Mouse (Mus musculus) Patski (cell line): ENCODE measurements at regions not wholly inside any gene's neighbourhood (a gene's known extent, or its start where the extent isn't known, plus 50 kb on each side); places are given as distances from the start of the nearest gene placed in this dataset.

ENCODE experiments used
- ATAC-seq: fragments of 100-300 bp; one replicate; pipeline ENCODE4 v1.8.0; 2021
- CTCF ChIA-PET: fragments of 350-600 bp; sonication (Branson Sonifier 250); formaldehyde crosslinking; loops from one replicate; lab custom pipeline; 2022; ENCODE audit warnings: inconsistent platforms; lab: Charles Lee
- POLR2A ChIA-PET: fragments of 350-600 bp; sonication (Branson Sonifier 250); formaldehyde crosslinking; loops from one replicate; lab custom pipeline; 2022; ENCODE audit warnings: antibody characterized with exemption, inconsistent platforms; lab: Charles Lee
- DNase-seq: peaks from one replicate; pipeline ENCODE4 v3.0.0-alpha.2; 2011; ENCODE audit warnings: low read depth, low spot score
- H3K27me3 ChIP-seq: fragments of 371-371 bp; one replicate; pipeline ENCODE4 v1.5.1; 2021
- CTCF ChIP-seq: fragments of 100-300 bp; IDR thresholded peaks from one replicate; pipeline ENCODE4 v1.5.1; 2021
- in situ Hi-C: fragments of 300-500 bp; cut with MboI; formaldehyde crosslinking; loops from 3 replicates; pipeline ENCODE4 v1.11.1; 2018; ENCODE audit warnings: low pct_unique_long_range_greater_than_20kb, mixed read lengths

- ChIA-PET POLR2A (no interaction called here), CTCF (no interaction called here)
- DNase-seq (no peak), ATAC-seq (no peak)
- no peak for TF ChIP-seq CTCF
- no peaks in the 10 kb centered on the region for H3K27me3 ChIP-seq
- in situ Hi-C loops = no loop called here
These were observed 372.1 kb upstream of the Man1a start for GRCm38 (mm10) chr10:54448352-54449043.

- in situ Hi-C loops = no loop called here
- ChIA-PET CTCF (no interaction called here), POLR2A (no interaction called here)
- DNase-seq (no peak), ATAC-seq (no peak)
- no peak for TF ChIP-seq CTCF
- H3K27me3 ChIP-seq = no peaks in the 10 kb centered on the region
These were observed 327.0 kb upstream of the Man1a start for GRCm38 (mm10) chr10:54403223-54403926.

GRCm38 (mm10) chr10:54383751-54384150 lies 307.3 kb upstream of the Man1a start:
- ChIA-PET CTCF (no interaction called here), POLR2A (no interaction called here)
- DNase-seq (no peak), ATAC-seq (no peak)
- H3K27me3 ChIP-seq = no peaks in the 10 kb centered on the region
- TF ChIP-seq CTCF = no peak
- in situ Hi-C loops = no loop called here

- in situ Hi-C loops = no loop called here
- TF ChIP-seq CTCF = no peak
- CTCF ChIA-PET = no interaction called here
- POLR2A ChIA-PET = no interaction called here
- no peaks in the 10 kb centered on the region for H3K27me3 ChIP-seq
- no peak for ATAC-seq
- DNase-seq = no peak
These were observed 305.1 kb upstream of the Man1a start for GRCm38 (mm10) chr10:54381530-54381929.

- CTCF ChIA-PET = interaction anchor here (1.3 kb wide), 1 partner anchor 10 kb away, joined by 3 read pairs; no protein-coding TSS in a partner anchor
These were observed 292.7 kb upstream of the Man1a start for GRCm38 (mm10) chr10:54369158-54369557.

GRCm38 (mm10) chr10:54365315-54365714 lies 288.9 kb upstream of the Man1a start:
- in situ Hi-C loops = no loop called here

More at GRCm38 (mm10) chr10:54369158-54369557, 292.7 kb upstream of the Man1a start:
- no peak for TF ChIP-seq CTCF
- DNase-seq (no peak), ATAC-seq (no peak)
- H3K27me3 ChIP-seq = no peaks in the 10 kb centered on the region
- in situ Hi-C loops = no loop called here
- POLR2A ChIA-PET = no interaction called here

GRCm38 (mm10) chr10:54337234-54337633 lies 260.8 kb upstream of the Man1a start:
- DNase-seq (no peak), ATAC-seq (no peak)
- in situ Hi-C loops = no loop called here
- peaks cover 4% of the 10 kb centered on the region for H3K27me3 ChIP-seq
- POLR2A ChIA-PET = no interaction called here
- no peak for TF ChIP-seq CTCF
- CTCF ChIA-PET = no interaction called here

More at GRCm38 (mm10) chr10:54365315-54365714, 288.9 kb upstream of the Man1a start:
- no peak for TF ChIP-seq CTCF
- ChIA-PET POLR2A (no interaction called here), CTCF (no interaction called here)
- DNase-seq (no peak), ATAC-seq (no peak)
- peaks cover 4% of the 10 kb centered on the region for H3K27me3 ChIP-seq
